Mouse (Mus musculus) spleen, adult 18-20 months (tissue): Measurements from ENCODE around the gene Id3.

ENCODE experiments used
- DNase-seq, 2 experiments: peaks; one replicate each; pipeline ENCODE4 v3.0.0; 2022; ENCODE audit warnings: mixed read lengths in 2 of 2

The Id3 gene

DNA sequence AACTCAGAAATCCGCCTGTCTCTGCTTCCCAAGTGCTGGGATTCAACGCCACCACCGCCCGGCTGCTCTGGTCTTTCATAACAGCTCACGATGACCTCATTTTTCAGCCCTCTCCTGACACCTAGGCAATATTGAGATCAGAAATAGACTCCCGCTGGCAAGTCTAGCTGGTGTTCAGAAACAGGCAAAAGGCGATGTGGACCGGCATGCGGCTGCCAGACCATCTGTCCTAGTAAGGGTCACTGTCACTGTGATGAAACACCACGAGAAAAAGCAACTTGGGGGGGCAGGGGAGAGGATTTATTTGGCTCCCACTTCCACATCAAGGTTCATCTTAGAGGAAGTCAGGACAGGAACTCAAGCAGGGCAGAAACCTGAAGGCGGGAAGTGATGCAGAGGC, 17.8 kb upstream of the Id3 start:
- no peak for DNase-seq

DNA sequence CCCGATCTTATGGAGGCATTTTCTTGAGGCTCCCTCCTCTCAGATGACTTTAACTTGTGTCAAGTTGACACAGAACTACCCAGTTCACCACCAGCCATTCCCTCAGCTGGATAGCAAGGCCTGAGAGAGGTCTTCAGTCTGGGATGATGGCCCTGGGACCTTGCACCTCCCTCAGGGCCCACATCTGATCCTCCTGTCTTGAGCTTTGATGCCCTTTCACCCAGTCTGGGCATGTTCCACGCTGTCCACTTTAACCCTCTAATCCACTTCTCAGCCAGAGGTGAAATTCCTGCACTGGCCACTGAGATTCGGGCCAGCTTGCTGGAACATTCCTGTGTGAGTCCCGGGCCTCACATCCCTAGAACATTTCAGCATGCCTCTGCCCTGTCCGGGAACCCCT, 17.3 kb upstream of the Id3 start:
- no peak for DNase-seq

DNA sequence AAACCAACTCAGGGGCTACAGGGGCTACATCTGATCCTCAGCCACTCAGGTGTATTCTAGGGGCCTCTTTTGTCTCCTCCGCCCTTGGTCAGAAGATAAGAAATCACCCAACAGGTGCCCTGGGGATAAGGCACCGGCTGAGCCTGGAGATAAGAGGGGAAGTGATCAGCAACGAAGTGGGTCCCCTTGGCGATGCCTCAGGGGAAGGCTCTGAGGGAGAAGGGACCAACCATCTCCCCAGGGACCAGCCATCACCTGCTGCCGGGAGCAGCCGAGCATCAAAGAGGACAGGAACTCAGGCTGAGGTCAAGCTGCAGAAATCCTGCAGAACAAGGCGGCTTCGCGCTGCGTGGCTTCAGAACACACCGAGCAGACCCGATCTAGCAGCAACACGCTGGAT, 15.6 kb upstream of the Id3 start:
- peak; percentile 59 to 70 for DNase-seq

DNA sequence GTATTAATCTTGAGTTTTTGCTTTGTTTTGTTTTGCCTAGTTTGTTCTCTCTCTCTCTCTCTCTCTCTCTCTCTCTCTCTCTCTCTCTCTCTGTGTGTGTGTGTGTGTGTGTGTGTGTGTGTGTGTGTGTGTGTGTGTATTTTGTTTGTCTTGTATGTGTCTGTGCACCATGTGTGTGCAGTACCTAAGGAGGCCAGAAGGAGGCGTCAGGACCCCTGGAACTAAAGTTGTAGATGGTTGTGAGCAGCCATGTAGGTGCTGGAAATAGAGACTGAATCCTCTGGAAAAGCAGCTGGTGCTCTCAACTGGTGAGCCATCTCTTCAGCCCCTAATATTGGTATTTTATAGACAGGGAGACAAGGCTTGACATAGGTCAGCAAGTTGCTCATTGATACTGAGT, 13.5 kb upstream of the Id3 start:
- DNase-seq, result no peak

DNA sequence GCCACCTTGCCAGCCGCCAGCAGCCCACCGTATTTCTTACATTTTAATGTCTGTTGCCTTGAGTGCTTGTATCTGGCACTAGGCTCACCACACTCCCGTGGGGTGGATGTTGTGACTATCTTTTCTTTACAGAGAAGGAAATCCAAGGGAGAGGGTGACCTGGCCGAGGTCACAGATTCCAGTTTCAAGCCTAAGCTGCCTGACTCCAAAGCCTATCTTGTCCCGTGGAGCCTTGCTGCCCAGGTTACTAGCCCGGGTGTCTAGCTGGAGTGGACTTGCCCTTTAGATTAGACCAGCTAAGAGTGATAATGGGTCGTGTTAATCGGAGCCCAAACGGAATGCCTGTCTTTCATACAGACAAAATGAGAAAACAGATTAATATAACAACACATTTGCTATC, 9.5 kb upstream of the Id3 start:
- no peak for DNase-seq

DNA sequence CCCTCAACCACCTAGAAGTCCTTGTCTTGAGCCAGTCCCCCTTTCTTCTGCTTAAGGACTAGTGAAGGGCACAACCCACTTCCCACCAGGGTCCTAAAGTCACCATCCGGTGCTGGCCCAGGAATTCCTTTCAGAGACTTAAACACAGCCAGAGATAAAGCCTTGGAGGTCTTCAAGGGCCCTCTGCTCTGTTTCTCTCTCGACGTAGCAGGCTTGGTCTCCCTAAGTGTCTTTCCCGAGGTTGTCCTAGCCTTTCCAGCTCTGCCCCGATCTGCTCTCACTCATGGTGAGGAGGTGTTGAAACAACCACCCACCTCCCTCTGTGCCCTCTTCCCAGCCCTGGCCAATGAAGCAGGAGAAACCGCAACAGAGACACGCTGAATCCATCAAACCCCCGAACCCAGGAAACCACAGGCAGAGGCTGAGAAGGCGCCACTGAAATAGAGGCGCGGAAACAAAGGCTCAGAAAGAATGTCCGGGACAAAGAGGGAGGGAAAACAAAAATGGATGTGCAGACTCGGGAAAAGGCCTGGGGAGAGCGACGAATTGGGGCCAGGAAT, 8.8 kb upstream of the Id3 start:
- no peak for DNase-seq

DNA sequence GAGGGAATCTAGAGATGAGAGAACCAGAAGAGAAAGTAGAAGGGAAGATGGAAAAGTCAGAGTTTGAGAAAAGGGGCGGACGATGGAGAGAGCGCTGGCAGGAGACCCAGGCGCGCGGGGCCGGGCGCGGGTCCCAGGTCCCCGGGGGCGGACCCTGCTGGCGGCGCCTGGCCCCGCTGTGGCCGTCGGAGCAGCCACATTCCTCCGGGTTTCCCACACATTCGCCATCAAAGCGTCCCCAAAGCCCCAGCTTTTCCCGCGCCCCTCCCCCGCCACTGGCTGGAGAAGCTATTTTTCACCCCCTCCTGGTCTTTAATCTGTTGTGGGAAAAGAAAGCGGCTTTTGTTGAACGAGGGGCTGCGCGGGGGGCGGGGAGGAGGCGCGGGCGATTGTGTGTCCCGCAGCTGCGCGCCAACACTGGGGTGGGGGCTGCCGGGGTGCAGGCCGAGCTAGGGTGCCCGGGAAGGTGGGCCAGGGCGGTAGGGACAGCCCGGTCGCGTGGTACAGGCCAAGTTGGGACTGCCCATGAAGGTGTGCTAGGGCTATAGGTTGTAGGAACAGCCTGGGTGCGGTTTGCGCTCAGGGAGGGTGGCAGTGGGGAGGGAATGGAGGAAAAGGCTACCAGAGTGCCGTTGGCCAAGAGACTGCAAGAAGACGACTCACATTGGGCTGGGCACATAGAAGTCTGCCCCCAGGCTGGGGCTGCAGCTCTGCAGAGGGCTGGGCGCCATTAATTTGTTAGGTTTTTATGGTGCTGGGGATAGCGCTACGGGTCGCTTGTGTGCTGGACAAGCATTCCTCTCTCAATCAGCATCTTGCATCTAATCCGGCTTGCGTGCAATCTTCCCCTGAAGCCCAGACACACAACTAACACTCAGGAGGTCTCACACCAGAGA, 8.1 kb upstream of the Id3 start:
- DNase-seq, result no peak

DNA sequence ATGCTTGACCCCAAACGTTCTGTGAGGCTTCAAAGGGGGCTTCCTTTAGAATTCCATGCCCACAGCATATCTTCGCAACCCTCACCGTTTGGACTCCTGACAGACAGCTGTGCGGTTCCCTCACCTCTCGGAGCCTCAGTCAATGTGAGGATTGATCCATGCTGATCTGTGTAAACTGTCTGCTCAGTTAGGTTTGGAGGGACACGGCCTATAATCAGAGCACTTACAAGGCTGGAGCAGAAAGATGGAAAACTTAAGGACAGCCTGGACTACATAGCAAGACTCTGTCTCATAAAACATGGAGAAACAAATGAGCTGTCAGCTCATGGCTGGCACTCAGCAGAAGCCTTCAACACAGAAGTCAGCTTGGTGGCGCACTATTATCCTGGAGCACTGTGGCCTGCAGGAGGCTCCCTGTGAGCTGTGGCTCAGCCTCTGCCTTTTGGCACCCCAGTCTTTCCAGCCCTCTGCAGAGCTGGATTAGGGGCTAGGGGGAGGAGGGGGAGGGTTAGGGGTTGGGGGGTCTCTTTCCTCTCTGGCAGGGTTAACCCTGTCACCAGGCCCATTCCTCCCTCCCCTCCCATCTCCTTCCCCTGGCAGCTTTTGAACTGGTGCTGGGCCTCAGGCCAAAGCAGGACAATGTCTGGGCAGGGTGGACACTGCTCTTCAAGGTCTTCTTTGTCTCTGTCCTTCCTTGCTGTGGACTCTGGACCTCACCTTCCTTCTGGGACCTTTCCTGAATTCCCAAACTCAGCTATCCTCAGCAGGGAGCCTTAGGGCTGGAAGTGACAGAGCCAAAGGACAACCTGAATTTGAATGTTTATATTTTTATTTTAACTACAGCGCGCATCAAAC, 7.2 kb upstream of the Id3 start:
- DNase-seq, result no peak

DNA sequence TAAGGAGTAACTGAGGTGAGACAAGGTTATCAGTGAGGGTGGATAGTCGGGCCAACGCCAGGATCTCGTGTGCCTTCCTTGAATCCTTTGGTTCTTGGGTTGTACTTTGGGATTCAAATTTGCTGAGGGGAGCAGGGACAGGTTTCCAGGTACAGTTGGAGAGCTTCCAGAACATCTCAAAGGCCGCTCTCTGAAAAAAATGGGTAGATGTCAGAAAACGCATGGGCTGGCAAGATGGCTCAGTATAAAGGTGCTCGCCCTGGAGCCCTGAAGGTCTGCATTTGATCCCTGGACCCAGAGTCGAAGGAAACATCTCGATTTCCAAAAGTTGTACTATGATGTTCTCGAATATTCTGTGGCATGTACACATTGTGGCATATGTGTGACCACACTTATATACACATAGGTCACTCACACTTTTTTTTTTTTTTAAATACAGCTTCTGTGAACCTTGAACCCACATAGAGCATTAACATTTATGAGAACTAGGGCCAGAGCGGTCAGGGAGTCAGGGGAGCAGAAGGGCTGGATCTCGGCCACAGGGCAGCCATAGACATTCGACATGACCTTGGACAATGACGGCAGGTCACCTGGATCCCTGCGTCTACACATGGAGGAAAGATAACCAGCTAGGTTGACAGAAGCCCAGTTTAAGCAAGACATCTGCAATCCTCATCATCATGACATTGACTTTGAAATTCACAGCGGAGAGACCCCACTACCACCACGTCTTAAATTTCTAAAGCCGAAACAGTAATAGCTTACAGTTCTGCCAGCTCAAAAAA, 3.8 kb upstream of the Id3 start:
- no peak for DNase-seq

DNA sequence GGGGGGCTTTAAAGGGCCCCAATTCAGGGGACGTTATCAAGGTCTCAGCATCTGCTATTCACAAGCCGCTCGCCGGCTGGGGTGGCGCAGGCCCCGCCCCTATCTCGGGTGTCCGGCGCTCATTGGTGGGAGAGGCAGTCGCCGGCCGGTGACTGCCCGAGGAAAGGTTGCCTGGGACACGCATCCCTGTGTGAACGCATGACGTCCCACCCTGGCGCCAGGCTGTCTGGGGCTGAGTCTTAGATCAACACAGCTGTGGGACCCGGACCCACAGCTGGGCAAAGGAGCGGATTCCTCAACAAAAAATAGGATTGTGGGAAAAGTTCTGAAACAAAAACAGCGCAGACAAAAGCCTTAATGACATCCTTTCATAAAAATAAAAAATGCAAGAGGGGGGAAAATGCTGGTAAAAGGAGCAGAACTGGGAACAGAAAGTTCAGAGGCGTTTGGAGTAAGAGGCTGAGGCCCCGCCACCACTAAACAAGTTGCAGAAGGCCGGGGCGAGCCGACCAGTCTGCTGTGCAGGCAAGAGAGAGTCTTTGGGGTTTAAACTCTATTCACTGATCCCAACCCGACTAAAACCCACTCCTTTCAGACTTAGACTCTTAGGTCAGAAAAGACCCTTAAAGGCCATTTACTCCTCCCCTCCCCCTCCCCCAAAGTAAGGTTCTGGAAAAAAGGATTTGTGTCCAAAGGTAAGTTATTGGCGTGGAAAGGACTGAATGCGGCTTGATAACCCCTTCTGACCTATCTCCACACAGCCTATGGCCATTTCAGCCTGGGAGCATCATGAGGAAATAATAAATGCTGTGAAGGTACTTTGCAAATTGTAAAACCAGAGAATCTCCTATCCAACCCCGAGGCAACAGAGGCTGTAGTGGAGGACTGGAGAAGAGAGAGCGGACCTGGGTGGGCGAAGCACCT, 2.7 kb upstream of the Id3 start:
- peak; percentile 63 to 73 for DNase-seq

DNA sequence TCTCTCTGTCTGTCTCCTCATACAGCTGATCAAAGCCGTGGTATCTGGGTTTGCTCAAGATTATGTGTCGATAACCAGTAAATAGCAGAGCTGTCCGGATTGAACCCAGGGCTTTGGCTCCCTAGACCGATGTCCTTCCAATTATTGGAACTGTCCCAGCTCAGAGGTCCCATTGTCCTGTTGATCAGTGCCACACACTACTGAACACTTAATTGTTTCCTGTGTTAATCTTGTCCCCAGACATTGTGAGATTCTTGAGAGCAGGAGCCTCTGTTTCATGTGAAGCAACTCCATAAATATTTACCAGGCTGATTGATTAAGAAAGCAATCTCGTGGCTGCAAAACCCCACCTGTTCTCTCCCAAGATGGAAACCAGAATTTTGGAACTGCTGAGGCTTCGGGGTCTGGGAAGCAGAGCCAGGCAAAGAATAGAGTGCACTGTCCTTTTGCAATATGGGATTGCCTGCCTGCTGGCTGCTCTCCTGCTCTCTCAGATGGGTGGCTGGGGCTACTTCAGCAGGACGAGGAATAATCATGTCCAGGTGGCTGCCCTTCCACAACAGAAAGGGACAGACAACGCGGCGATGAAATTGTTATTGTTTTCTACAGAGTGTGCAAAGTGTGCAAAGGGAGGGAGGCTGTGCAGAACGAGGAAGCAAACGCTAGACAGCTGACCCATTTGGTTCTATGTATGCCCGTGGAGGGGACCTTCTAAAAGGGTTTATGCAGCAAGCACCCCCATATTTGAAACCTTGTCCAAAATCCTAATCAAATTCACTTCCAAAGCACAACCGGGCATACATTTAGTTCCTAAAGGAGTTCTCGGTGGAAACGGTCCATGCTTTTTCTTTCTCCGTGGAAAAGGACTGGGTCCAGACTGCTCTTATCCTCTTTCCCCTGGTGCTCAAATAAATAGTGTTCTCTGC, 767 bp upstream of the Id3 start:
- peak in 1 of 2 experiments; percentile 1 for DNase-seq

DNA sequence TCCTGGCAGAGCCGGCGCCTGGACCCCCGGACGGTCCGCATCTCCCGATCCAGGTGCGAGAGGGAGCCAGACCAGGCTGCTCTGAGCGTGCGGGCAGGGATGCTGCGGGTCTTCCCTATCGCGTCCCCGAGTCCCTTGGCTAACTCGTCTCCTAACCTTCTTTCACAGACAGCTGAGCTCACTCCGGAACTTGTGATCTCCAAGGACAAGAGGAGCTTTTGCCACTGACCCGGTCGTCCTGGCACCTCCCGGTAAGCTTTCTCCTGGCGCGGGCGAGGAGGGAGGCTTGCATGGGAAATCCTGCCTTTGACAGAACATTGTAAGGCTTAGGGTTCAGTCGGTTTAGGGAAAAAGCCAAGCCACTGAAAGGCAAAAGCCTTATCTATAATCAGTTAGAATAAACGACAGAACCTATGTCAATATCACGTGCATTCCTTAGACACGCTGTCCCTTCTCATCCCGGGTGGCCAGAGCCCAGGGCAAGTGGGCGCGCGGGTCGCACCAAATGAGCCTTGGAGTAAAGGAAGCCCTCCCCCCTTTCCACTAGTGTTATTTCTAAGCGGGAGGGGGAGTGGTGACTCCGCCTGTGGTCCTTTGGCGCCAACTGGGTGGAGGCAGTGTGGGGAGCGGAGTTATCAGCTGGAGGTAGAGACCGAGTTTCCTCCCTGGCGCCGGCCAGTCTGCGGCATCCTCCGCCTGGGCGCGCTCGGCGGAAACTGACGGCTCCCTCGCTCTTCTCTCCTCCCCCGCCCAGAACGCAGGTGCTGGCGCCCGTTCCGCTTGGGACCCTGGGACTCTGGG, 1.0 kb downstream of the Id3 start:
- DNase-seq, result peak; percentile 72

DNA sequence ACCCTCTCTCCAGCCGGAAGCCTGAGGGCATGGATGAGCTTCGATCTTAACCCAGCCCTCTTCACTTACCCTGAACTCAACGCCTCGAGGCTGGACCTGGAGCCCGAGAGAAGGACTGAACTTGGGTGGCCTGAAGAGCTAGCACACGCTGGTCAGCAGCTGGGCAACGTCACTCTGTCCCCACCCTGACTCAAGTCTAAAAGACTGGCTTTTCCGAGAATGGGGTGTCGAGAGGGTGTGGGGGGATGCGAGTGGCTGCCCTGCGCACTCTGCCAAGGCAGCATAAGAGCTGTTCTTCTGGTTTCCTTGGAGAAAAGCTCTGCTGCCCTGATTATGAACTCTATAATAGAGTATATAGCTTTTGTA, 1.6 kb downstream of the Id3 start:
- DNase-seq, result no peak

DNA sequence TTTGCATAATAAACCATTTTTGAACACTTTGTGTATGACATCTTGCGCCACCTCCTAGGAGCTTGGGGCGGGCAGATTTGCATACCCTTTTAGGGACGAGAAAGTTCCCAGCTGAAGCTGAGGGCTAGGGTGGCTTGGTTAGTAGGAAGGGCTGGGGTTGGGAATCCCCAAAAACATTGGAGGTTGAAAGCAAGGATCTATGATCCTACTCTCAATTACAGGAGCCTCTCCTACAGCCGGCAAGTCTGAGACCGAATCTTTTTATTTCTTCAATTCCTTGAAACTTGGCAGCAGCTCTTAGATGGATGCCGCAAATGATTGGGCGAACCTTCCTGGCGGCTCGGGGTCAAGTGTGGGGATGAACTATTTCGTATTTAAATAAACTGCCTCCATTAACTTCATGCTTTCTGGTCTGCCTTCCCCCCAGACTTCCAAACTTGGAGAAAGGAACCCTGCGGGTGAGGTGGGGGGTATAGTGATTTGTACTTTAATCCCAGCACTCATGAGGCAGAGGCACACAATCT, 2.1 kb downstream of the Id3 start:
- DNase-seq, result no peak

DNA sequence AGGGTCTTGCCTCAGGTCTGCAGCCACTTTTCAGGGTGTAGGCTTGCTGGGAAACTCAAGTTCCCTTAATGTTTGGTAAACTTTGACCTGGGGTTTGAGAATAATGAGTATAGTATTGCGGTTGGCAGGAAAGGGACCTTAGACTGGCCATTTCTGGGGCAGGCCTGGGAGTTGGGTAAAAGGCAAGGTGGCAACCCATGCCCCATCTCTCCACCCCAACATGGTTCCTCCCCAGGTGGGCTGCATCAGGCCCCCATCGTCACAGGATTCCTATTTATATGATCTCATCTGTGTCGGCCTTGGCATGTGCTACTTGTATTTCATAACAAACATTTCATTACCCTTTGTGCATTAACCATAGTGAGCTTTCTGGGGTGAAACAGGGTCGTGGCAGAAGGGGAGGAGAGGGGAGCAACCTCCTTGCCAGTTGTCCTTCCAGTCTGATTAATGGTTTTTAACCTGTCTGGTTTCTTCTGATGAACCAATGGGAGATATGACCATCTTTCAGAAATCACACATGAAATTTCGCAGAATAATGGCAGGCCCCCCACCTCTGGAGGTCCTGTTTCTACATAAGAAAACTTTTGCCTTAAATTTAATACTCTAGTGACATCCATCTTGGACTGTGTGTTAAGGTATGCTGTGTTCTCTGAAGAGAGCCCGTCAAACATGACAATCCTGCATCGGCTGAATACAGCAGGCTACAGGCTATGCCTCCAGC, 2.9 kb downstream of the Id3 start:
- no peak for DNase-seq

DNA sequence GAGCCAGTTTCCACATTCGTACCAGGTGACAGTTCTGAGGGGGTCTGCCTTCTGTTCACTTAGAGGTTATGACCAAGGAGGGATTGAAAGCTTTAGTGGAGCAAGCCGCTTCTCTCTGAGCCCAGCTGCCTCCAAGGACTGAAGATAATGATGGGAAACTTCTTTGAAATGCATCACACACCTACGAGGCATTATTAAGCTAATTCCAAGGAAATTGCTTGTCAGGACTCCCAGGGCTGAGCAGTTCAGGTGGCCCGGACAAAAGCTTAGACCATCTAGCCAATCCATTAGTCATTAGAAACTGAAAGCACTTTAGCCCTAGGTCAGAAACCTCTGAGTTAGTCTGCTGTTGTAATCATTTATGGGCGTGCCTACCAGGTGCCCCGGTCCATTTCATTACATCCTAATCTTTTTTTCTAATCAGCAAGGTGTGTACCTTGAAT, 3.4 kb downstream of the Id3 start:
- DNase-seq, result no peak

DNA sequence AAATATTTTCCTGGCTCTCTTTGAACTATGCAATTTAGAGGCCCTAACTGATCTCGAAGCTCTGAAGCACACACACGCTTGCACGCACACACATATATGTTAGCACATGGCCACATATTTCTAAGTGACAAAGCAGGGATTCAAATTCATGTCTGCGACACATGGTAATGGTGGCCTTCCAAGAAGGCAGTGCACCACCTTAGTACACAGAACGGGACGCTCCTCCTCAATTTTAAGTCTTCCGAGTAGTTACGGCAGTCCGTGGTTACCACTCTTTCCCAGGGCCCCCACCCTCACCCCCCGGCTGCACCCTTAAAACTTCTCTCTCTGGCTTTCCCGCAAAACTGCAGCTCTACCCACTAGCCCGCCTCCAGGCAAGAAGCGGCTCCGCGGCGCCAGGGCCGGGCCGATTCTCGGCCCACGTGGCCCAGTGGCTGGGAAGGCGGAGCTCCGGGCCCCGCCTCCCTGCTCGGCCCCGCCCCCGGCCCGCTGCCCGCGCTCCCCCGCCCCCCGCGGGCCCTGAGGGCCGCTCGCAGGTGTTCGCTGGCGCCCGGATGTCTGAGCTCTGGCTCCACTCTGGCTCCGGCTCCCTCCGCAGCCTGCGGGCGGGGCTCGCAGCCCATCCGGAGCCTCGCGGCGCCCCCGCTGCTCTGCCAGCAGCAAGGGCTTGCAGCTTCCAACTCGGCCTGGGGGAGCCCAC, 4.3 kb downstream of the Id3 start:
- peak; percentile 85 to 86 for DNase-seq
